Mouse (Mus musculus): ENCODE results near the gene Rdm1. TPM values are rescaled to one million over a fixed set of nuclear protein-coding genes. Genes with fewer than 3 reads are reported as not detected.
"Not testable (repeated sequence)": the region's sequence is repeated elsewhere in the genome, so short reads cannot be mapped to it uniquely, and the experiment has no call there.

The Rdm1 gene
- total RNA-seq (2021) = 1 to 10 TPM; 4.7 to 6.3 TPM
- long read RNA-seq, experiment 1, transcript Rdm1-201 (7 exons, 1,124 nt) = major isoform, 5 of 5 reads
- long read RNA-seq, experiment 1, partial matches to known transcripts = 0 of 5 reads
- long read RNA-seq, experiment 1, other reads (novel, unspliced or antisense) = 0 of 5 reads
- long read RNA-seq, experiment 2, transcript Rdm1-201 (7 exons, 1,124 nt) = major isoform, 8 of 13 reads
- long read RNA-seq, experiment 2, partial matches to known transcripts = 1 of 13 reads
- long read RNA-seq, experiment 2, other reads (novel, unspliced or antisense) = 3 of 13 reads

GRCm38 (mm10) chr11:101626995-101627856 is at the start of gene Rdm1:
Rdm1 (plus strand) TSS chr11:101627195.
- peak; percentile 76 for DNase-seq (ENCODE audit: low spot score in 2 of 2)

DNA sequence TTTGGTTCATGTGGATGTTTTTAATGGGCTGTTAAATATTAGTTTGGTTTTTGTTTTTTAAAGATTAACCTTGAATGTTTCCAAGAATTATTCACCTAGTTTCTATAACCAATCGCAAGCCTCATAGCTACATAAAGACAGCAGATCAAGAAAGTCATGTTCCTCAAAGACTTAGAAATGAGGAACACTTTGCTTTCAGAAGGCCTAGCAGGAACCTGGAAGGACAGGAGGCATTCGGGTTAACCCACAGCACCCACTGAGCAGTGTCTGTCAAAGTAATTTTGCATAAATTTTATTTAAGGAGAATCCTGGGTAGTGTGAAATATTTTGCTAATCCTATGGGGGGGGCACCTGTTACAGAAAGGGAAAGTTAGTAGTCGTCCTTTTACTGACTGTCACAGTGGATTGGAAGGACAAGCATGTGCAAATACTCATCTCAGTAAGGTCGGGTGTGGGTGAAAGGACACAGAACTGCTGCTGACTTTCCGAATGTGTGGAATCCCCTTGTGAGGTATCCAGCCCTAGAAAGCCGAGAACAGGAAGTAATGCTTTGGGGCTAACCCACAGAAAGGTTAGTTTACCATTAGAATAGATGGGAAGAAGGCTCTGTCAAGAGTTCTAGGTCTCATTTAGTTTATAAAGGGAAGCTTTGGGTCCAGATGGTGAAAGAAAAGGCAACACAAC is 45.8 kb upstream of the Rdm1 start:
- no peak for DNase-seq (ENCODE audit: low spot score in 2 of 2)

DNA sequence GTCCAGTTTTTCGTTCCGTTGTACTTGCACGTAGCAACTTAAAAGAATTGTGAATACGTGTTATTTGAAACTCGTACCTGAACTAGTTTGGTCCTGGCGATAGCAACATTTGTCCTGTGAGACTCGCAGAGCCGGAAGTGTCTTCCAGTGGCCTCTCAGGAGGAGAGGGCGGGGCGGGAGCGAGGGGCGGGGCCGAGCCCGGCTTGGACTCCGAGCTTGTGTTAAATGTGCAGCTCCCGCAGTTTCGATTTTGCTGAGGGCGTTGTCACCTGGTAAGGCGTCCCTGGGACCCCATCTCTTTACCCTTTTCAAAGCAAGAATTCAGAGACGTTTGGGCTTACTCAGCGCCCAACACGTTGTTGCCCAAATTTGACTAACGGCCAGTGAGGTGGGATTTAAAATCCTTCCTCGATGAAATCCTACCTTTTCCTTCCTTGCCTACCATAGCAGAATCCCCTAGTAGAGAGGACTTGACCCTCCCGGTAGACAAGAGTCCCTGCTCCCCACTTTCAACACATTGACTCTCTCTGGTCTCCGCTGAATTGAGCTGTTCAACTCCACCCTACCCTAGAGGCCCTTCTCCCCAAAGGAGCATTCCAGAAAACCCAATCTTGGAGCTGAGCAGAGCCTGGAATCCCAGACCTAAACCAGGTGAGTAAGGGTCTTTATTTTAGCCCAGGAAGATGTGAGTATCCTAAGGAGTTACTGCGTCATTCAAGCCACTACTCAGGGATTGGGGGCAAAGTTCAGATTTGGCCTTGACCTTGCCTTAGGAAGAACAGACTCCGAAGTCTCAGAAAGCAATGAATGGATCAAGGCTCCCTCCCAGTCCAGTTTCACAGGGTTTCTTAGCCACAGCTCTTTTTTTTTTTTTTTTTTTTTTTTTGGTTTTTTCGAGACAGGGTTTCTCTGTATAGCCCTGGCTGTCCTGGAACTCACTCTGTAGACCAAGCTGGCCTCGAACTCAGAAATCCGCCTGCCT is 44.6 kb upstream of the Rdm1 start, which contains the start of gene Tmem106a:
Gene Tmem106a (plus strand): TSS at position 189 of the 982 bp plus-strand sequence.
- DNase-seq (ENCODE audit: low spot score in 2 of 2) = no peak

DNA sequence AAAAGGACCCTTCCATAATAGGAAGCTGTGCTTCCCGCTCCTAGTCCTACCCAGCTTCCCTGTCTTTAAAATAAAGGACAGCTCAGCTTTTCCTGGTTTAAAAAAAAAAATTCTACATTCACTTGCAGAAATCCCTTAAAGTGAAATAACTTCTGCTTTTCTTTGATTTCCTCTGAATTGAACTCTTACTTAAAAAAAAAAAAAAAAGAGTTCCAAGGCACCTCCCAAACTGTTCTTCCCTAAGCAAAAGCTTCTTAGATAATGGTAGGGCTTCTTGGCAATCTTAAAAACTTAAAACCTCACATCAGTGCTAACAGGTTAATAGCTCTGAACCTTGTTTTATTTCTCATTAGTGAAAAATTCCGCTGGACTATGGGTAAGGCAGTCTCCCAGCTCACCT is 43.8 kb upstream of the Rdm1 start:
- no peak for DNase-seq (ENCODE audit: low spot score in 2 of 2)

GRCm38 (mm10) chr11:101585031-101585430 is 42.0 kb upstream of the Rdm1 start:
- DNase-seq (ENCODE audit: low spot score in 2 of 2) = not testable (repeated sequence)

GRCm38 (mm10) chr11:101585805-101586204 is 41.2 kb upstream of the Rdm1 start:
- DNase-seq (ENCODE audit: low spot score in 2 of 2) = no peak

- DNase-seq (ENCODE audit: low spot score in 2 of 2) = no peak
Observed at GRCm38 (mm10) chr11:101587676-101588075, 39.3 kb upstream of the Rdm1 start.

GRCm38 (mm10) chr11:101588868-101589267 is 38.1 kb upstream of the Rdm1 start:
- DNase-seq (ENCODE audit: low spot score in 2 of 2) = no peak

- peak; percentile 36 to 69 for DNase-seq (ENCODE audit: low spot score in 2 of 2)
Observed at GRCm38 (mm10) chr11:101589444-101589843, 37.6 kb upstream of the Rdm1 start.

DNA sequence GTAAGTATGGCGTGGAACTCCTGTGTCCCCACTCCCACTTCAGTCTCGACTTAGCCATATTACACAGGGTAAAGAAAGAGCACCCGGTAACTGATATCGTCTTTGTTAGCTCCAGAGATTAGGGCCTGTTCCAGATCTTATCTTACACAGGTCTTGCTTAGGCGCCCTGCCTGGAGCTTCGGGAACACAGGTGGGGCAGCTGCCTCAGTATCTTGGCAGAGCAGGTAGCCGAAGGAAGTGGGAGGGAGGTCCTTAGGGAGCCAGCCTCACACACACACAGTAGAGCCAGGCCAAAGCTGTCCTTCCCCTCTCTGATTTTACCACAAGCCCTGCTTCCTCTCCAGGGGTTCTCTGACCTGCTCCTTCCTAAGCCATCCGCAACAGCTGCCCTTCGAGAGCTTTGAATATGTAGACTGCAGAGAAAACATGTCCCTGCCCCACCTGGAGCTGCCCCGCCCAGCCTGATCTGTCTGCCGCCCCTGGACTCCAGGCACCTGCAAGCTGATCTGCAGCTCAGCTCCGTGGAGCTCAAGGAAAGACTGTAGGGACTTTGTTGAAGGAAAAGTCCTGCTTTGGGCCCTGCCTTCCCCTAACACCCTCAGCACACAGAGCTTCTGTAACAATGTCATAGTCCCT is 36.9 kb upstream of the Rdm1 start:
- DNase-seq (ENCODE audit: low spot score in 2 of 2) = no peak

DNA sequence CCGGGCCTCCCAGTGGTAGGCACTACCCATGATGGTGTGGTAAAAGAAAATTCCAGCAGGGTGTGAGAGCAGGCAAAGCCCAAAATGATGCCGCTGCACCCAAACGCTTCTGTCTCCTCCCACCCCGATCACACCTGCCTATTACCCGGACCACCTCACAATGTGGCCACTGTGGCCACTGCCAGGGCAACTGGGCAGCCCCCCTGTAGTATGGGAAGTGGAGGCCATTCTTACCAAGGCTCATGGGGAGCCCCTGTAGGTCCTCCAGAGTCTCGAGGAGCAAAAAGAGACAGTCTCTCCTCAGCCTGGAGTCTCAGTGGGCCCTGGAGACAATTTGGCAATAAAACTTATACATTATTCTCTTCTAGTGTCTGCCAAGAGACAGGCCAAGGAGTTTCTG is 27.8 kb upstream of the Rdm1 start, which contains the start of gene Gm11634:
Gene Gm11634 (minus strand): TSS at position 101 of the 400 bp plus-strand sequence.
- DNase-seq (ENCODE audit: low spot score in 2 of 2) = no peak

DNA sequence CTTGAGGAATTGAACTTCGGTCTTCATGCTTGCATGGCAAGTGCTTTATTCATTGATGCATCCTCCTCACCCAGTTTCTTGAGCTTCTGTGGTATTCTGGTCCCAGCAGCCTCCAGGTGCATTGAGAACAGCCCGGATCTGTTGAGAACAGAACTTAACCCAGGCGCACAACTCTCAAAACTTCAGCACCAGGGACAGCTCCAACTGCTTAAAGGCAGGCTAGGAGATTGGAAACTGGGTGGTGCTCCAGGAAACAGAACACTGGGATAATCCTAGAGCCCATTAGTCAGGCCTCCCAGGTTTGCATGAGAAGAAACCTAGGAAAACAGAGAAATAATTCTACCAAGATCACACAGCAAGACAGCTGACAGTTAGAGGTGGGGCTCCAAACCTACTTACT is 24.5 kb upstream of the Rdm1 start:
- DNase-seq (ENCODE audit: low spot score in 2 of 2) = no peak

DNA sequence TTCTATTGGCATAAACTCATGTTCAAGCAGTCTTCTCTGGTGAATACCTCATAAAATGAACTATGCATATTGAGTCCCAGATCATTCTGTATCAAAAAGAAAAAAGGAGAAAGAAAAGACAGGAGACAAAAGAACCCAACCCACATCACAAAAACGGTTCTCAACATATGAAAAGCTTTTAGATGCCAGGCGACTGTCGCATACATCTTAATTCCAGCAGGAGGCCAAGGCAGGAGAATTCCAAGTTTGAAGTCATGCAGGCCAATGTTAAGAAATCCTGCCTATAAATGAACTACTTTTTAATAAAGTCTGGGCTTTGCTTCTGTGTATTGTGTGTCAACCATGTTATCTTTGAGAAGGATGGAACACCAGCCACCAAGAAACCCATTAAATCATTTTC is 22.9 kb upstream of the Rdm1 start:
- DNase-seq (ENCODE audit: low spot score in 2 of 2) = no peak

DNA sequence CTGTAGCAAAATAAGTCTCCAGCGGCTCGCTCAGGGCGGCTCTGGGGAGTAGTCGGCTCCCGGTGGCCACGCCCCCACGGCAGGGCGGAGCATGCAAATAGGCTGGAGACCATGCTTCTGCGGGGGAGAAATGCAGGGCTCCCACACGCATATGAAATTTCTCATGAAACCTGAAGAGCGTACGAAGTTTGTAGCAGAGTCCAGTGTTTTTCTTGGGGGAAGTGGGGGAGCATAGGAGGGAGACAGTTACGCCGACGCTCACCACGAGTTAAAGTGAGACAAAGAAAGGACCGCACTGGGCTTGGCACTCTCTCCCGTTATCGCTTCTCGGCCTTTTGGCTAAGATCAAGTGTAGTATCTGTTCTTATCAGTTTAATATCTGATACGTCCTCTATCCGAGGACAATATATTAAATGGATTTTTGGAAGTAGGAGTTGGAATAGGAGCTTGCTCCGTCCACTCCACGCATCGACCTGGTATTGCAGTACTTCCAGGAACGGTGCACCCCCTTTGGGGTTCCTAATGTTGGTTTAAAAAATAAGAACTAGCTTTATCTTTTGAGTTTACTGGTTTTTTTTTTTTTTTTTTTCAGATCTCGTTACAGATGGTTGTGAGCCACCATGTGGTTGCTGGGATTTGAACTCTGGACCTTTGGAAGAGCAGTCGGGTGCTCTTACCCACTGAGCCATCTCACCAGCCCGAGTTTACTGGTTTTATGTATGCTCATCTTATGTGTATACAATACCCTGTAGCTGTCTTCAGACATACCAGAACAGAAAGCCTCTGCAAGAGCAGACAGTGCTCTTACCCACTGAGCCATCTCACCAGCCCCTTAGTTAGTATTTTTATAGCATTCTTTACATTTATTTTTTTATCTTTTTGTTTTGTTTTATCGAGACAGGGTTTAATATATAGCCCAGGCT is 22.2 kb upstream of the Rdm1 start:
- DNase-seq (ENCODE audit: low spot score in 2 of 2) = peak; percentile 44 to 46

DNA sequence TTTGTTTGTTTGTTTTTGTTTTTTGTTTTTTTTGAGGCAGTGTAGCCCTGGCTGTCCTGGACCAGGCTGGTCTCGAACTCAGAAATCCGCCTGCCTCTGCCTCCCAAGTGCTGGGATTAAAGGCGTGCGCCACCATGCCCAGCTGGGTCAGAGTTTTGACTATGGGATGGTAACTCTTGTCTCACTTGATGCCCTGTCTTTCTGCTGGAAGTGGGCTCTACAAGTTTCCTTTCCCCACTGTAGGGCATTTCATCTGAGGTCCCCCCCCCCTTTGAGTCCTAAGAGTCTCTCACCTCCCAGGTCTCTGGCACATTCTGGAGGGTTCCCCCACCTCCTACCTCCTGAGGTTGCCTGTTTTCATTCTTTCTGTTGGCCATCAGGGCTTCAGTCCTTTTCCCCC is 19.9 kb upstream of the Rdm1 start:
- DNase-seq (ENCODE audit: low spot score in 2 of 2) = not testable (repeated sequence)

GRCm38 (mm10) chr11:101610445-101610844 is 16.6 kb upstream of the Rdm1 start:
- DNase-seq (ENCODE audit: low spot score in 2 of 2) = no peak

- DNase-seq (ENCODE audit: low spot score in 2 of 2) = no peak
Observed at GRCm38 (mm10) chr11:101613596-101613995, 13.4 kb upstream of the Rdm1 start.

GRCm38 (mm10) chr11:101614116-101614515 is 12.9 kb upstream of the Rdm1 start:
- no peak for DNase-seq (ENCODE audit: low spot score in 2 of 2)

DNA sequence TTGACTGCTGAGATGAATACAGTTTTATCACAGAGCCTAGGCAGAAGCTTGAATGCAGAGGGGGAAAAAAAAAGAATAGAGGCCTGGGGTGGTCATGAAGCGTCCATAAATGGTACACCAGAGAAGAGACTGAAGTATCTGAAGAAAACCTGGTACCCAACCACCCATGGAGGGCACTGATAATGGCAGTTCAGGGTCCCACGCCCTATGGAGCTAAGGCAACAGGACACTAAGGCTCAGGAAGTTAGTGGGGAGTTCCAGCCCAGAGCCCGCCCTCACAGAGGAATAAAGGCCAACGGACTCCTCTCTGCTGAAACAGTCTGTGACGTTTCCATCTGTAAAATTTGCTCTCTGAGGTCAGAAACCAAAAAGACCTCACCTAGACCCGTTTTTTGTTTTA is 11.6 kb upstream of the Rdm1 start:
- no peak for DNase-seq (ENCODE audit: low spot score in 2 of 2)

All from layer of hippocampus, postnatal 14 days (tissue).